Mouse (Mus musculus) layer of hippocampus, adult 8-10 months (tissue): ENCODE measurements around the gene Pipox. TPM values are rescaled to one million over a fixed set of nuclear protein-coding genes. Genes with fewer than 3 reads are reported as not detected.
A peak's percentile ranks its signal among the peaks of the same experiment; 100 is the strongest.

ENCODE experiments used
- DNase-seq, 2 experiments: peaks; one replicate each; pipeline ENCODE4 v3.0.0; 2022; ENCODE audit warnings: low spot score in 2 of 2
- total RNA-seq, 4 experiments: library from RNA; stranded (reverse); gene quantifications; 2 replicates each; pipeline ENCODE4 v1.2.4; 2022

Gene Pipox
- total RNA-seq, 4 experiments from 2014 or later = 1.8 to 3.4 (median 2.4) TPM

DNA sequence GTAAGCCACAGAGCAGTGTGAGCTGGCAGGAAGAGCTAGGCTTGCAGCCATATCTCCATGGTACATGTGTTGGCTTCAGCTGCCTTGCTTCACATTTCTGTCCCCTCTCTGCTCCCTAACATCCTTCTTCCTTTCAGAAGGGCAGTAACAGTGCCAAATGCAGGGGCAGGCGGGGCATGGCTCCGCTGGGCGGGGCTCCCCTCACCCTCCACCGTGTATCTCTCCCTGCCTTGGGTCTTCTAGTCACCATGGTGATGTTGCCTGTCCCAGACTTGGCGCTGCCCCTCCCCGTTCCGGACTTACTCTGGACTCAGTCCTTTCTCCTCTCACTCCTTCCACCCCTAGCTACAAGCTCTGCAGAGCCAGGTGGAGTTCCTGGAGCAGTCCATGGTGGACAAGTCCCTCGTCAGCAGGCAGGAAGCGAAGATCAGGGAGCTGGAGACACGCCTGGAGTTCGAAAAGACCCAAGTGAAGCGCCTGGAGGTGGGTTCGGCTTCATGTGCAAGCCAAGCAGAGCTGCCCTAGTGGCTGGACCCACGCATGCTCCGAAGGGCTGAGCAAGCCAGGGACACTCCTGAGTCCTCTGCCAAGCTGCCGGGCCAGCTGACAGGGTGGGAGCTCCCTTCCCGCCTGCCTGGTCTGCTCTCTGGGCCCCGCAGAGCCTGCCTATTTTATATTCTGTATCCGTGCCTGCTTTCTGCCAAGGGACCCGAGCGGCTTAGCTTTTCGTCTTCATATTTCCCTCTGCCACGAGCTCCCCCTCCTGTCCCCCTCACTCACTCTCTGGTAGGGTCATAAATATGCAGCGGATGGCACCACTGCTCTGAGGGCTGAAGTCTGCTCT, 43.3 kb downstream of the Pipox start:
- DNase-seq = peak; percentile 73 to 77

DNA sequence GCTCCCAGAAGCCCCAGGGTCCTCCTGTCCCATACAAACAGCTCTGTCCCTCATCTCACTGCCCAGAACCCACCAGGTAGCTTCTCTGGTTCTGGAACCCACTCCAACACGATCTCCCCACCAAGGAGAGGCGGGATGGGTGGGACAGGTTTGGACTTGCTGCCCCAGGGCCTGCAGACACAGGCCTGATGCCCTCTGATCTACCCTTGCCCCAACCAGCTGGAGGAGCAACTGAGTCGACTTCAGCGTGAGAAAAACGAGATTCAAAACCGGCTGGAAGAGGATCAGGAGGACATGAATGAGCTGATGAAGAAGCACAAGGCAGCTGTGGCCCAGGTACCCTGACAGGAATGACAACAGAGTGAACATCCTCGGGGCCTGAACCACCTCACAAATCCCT, 44.7 kb downstream of the Pipox start:
- DNase-seq = no peak

DNA sequence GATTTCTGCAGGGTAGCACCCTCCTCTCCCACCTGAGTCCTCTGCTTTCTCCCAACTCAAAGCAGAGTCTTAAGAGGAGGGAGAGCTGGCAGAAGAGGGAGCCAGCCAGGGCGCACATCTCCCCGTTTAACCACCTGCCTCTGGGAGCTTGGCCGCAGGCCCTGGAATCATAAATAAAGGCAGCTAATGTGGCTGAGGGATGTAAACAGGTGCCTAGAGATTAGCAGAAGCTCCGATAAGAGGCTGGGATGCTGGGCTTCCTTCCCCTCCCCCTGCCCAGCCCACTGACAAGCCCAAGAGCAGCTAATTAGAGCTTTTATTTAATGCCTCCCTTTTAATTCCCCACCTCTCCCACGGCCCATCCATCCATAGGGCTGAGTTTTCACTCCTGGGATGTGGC, 45.8 kb downstream of the Pipox start:
- no peak for DNase-seq

DNA sequence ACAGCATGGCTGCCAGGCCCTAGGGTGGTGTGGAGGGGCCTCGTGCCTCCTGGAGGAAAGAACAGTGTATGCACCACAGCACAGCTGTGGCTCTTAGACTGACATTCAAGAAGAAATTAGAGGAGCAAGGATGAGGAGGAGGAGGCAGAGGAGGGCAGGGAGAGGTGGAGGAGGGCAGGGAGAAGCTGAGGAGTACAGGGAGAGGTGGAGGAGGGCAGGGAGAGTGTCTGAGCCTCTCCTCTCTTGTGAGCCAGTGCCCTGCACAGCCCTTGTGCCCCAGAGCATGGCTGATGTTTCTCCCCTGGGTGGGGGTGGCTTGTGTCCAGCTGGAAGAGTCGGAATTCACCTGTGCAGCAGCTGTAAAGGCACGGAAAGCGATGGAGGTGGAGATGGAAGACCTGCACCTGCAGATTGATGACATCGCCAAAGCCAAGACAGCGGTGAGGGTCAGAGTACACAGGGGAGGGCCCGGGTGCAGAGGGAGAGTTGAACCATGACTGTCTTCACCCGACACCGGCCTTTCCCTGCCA, 46.2 kb downstream of the Pipox start:
- no peak for DNase-seq

DNA sequence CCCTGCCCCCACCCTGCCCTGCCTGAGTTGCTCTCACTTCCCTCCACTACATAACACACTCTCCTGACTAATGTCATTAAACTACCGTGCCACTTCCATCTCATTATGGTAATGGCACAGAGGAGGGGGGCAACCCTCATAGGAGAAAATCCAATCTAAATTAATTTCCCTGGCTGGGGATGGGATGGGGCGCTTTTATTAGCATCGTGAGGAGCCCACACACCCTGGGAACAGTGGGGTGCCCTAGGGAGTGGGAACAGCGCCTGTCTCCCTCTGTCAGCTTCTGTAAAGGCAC, 50.0 kb downstream of the Pipox start:
- DNase-seq = no peak

DNA sequence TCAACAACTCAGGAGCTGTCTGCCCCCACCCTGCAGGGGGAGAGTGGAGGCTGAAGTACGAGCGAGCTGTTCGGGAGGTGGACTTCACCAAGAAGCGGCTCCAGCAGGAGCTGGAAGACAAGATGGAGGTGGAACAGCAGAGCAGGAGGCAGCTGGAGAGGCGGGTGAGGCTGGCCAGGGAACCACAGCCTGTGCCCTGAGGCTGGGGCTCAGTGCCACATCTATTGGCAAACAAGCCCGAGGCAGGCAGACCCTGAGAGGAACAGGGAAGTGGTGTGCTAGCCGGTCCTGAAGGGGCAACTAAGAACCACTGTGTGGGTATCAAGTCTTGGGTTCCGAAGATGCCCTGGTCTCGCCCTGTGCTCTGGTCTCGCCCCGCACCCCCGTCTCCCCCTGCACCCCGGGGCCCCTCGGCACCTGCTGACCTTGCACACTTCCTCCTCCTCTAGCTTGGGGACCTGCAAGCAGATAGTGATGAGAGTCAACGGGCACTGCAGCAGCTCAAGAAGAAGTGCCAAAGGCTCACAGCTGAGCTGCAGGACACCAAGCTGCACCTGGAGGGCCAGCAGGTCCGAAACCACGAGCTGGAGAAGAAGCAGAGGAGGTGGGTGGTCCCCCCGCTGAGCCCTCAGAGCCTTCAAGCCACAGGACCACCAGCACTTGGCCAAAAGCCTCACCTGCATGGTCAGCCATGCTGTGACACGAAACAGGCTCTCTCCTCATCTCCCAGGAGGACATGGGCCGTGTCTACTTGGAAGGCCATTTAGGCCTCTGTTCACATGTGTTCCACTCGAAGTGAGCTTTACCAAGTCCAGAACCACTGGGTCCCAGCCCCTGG, 50.6 kb downstream of the Pipox start:
- DNase-seq = no peak

DNA sequence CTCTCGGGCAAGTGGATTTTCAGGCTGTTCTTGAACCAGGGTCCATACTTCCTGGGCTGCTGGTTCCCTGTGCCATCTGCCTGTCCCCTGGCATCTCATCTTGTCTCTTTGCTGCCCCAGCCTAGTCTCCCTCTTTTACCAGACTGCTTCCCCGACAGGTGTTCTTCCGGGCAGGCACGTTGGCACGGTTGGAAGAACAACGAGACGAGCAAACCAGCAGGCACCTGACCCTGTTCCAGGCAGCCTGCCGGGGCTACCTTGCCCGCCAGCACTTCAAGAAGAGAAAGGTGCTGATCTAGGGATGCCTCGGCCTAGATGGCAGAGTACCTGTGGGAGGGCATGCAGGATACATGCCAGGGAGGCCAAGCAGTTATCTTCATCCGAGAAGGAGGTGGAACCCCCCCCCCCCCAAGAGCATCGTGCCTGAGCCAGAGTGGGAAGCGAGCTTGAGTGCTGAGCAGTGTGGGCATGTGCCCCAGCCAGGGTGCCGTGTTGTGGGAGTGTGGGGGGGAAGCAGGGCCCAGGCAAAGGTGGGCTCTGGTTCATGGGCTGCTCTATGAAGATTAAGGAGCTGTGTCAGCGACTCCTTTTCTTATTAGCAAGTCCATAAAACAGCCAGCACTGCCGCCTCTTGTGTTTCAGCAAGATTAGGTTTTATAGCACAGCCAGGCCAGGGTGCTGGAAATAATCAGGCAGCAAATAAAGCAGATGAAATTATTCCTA, 53.2 kb downstream of the Pipox start:
- no peak for DNase-seq

DNA sequence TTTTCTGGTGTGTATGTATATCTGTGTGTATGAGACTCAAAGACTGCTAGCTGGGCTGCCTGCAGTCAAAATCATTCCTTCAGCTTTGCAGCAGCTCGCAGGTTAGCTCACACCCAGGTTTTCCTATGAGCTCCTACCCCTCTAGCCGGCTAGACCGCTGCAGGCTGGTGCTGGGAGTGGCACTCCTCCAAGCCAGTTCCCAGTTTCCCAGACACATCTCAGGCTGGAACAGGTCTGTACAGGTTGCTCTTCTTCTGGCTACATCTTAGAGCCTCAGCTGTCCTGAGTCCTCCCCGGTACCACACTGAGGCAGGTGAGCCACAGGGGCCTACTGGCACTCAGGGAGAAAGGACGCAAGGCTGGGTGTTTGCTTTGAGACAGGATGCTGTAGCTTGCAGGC, 56.0 kb downstream of the Pipox start:
- no peak for DNase-seq

DNA sequence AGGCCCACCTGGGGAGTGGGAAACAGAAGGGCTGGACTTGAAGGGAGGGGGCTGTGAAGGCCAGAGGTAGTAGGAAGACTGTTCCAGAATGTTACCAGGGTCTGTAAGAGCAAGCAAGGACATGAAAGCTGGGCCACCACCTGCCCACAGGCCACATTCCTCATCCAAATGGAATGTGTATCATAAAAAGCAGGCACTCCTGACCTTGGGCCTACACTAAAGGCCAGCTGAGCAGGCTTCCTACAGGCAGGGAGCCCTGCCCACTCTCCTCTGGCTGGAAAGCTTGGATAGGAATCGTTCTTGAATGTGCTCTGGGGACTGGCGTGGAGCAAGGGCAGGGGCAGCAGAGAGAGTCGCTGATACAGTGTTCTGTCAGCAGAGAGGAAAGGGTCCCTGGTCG, 57.1 kb downstream of the Pipox start:
- no peak for DNase-seq

DNA sequence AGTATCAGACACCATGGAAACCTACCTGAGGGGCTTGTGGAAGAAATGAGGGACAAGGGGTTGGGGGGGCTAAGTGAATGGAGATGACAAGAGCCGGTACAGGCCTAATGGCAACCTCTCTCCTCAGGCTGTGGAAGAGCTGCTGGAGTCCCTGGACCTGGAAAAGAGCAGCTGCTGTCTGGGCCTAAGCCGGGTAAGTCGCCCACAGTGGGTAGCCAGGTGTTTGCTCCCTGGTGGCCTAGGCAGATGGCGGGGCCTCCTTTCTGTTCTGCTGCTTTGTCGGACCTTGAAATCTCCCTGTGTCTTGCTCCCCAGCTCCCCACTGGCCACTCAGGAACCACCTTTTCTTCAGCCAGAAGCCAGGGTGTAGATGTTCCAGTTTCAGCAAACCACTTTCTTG, 57.6 kb downstream of the Pipox start:
- no peak for DNase-seq

DNA sequence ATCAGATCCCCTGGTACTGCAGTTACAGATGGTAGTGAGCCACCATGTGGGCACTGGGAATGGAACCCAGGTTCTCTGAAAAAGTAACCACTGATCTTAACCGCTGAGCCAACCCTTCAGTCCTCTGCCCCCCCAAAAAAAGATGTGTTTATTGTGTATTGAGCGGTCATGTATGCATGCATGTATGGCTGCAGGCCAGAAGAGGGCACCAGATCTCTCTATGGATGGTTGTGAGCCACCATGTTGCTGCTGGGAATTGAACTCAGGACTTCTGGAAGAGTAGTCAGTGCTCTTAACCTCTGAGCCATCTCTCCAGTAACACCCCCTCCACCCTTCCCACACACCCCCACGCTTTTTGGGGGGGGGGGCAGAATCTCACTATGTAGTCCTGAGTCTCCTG, 58.8 kb downstream of the Pipox start:
- no peak for DNase-seq

DNA sequence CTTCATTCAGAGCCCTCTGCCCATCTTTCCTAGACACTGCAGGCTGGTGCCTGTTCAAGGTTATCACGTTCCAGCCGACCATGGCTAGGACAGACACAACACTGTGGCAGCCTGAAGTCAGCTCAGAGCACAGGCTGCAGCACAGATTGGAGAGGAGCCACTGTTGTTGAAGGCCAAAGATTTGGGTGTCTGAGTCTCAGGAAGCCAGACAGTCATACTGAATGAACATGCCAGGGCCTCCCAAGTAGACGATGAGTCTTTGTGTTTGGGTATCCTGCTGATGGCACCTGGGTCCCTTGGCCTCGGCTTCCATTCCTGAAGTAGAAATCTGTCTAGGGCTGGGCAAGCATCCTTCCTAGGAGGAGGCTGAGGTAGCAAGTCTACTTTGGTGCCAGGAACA, 61.4 kb downstream of the Pipox start:
- no peak for DNase-seq

DNA sequence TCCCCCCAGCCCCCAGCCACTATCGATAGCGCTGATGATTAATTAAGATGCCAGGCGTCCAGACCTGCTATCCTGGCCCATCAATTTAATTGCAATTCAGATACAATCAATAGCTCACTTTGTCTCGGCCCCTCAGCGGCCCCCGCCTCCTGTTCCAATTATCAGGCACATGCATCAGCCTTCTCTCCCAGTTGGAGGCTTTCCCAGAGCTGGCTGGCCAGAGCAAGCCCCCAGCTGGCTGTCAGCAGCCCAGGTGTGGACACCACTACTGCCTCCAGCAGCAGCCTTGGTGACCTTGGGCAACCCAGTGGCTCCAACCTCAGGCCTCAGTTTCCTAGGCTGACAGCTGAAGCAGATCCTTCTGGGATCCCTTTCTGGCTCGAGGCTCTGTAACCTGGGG, 63.0 kb downstream of the Pipox start:
- no peak for DNase-seq

Other genes with a start within 250 kb of the Pipox start
- gene Nufip2, start 207.9 kb downstream of the Pipox start, total RNA-seq = 10 to 100 TPM; 72.4 to 86.8 (median 77.3) TPM
- gene Cryba1, start 168.8 kb downstream of the Pipox start, total RNA-seq = not detected
- 100 to 1,000 TPM; 136 to 156 (median 149) TPM for gene Myo18a, start 130.8 kb downstream of the Pipox start, total RNA-seq
- gene Gm10277, start 106.3 kb downstream of the Pipox start, total RNA-seq = not detected
- gene Sez6, start 36.7 kb upstream of the Pipox start, total RNA-seq = 100 to 1,000 TPM; 139 to 164 (median 153) TPM
- gene Phf12, start 88.7 kb upstream of the Pipox start, total RNA-seq = 10 to 100 TPM; 56.1 to 64.4 (median 61.1) TPM
- 1 to 10 TPM; 4.0 to 5.2 (median 4.8) TPM for gene Dhrs13, start 138.2 kb upstream of the Pipox start, total RNA-seq
- 10 to 100 TPM; 75.9 to 79.8 (median 76.1) TPM for gene Flot2, start 143.8 kb upstream of the Pipox start, total RNA-seq
- gene Eral1, start 186.3 kb upstream of the Pipox start, total RNA-seq = 10 to 100 TPM; 15.8 to 21.7 (median 21.2) TPM
- gene Fam222b, start 200.6 kb upstream of the Pipox start, total RNA-seq = 10 to 100 TPM; 27.4 to 30.0 (median 28.1) TPM